Mouse (Mus musculus): Measurements from ENCODE around the gene Ralgps2.

DNA sequence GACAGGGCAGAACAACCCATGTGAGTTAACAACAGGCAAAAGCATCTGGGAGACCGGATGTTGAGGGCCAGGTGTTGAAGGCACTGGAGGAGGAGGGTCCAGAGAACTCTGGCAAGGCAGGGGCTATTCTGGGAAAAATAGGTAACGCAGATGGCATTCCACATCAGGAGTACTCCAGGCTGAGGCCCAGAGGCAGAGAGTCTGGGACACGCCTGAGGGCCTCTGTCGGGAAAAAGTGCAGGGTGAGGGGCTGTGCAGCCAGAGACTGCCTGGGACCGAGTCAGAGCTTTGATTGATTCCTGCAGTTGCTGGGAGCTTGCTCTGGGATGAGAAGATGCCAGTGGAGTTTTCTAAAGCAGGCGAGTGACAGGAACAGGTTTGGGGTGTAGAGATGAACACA lies 160.4 kb downstream of the Ralgps2 start:
- TF ChIP-seq CTCF (IDR thresholded peaks at IDR 0.05; ENCODE audit: control insufficient read depth, insufficient read depth, low read length), result no peak
- TF ChIP-seq POLR2A (IDR thresholded peaks at IDR 0.05; ENCODE audit: borderline replicate concordance, control insufficient read depth, low read depth, low read length), result no peak

Measured in bone marrow, adult 2 months (tissue).